Mouse (Mus musculus) heart, embryonic 11.5 days (tissue): ENCODE measurements around the gene Chka. TPM values are rescaled to one million over a fixed set of nuclear protein-coding genes. Genes with fewer than 3 reads are reported as not detected.

Experiments
- ATAC-seq: fragments of 200-750 bp; cut with Nextera tagmentation; replicated peaks from 2 replicates; pipeline ENCODE4 v1.8.0; 2017; ENCODE audit warnings: moderate library complexity; ENCODE audit not compliant: insufficient number of reproducible peaks, low FRiP score, low TSS enrichment
- H3K27ac ChIP-seq: fragments of 300-500 bp; sonication (generic); 2 replicates; pipeline ENCODE4 v1.5.1; 2014; ENCODE audit warnings: mild to moderate bottlenecking, low read depth, low read length
- H3K27me3 ChIP-seq: fragments of 300-500 bp; sonication (generic); 2 replicates; pipeline ENCODE4 v1.6.1; 2014; ENCODE audit warnings: mild to moderate bottlenecking, low read length, mixed read lengths; ENCODE audit not compliant: control insufficient read depth, insufficient read depth
- H3K36me3 ChIP-seq: fragments of 300-500 bp; sonication (generic); 2 replicates; pipeline ENCODE4 v1.6.1; 2014; ENCODE audit warnings: mild to moderate bottlenecking, low read length, moderate library complexity, mixed read lengths; ENCODE audit not compliant: control insufficient read depth, insufficient read depth
- H3K4me1 ChIP-seq: fragments of 300-500 bp; sonication (generic); 2 replicates; pipeline ENCODE4 v1.6.1; 2014; ENCODE audit warnings: low read length; ENCODE audit not compliant: control insufficient read depth, insufficient read depth
- H3K4me2 ChIP-seq: fragments of 300-500 bp; sonication (generic); 2 replicates; pipeline ENCODE4 v1.6.1; 2014; ENCODE audit warnings: mild to moderate bottlenecking, moderate library complexity
- H3K4me3 ChIP-seq: fragments of 300-500 bp; sonication (generic); 2 replicates; pipeline ENCODE4 v1.5.1; 2014; ENCODE audit warnings: low read depth, low read length
- H3K9ac ChIP-seq: fragments of 300-500 bp; sonication (generic); 2 replicates; pipeline ENCODE4 v1.6.1; 2014; ENCODE audit warnings: mild to moderate bottlenecking, low read depth, low read length, moderate library complexity
- H3K9me3 ChIP-seq: fragments of 300-500 bp; sonication (generic); replicated peaks from 2 replicates; pipeline ENCODE4 v1.6.1; 2016; ENCODE audit warnings: low read length; ENCODE audit not compliant: control insufficient read depth
- WGBS: fragments of 180-500 bp; shearing (Covaris S2); extraction: QIAGEN DNeasy Blood & Tissue Kit; methylation state at CpG from one replicate; pipeline ENCODE4 v1.1.7; 2014; ENCODE audit not compliant: insufficient replicate concordance; 5-methylcytosine and 5-hydroxymethylcytosine counted together
- polyA plus RNA-seq: library from polyadenylated mRNA; unstranded; fragments of >200 nt; fragmentation: Nextera tagmentation; extraction: Ambion mirVana; gene quantifications from 2 replicates; pipeline ENCODE4 v1.2.1, GENCODE M21; 2014

Gene Chka
- polyA plus RNA-seq = 26.6 and 27.9 TPM in 2 replicates

- Histone ChIP-seq H3K36me3 (no peaks in the 10 kb centered on the region), H3K9me3 (no peaks in the 10 kb centered on the region), H3K4me1 (peaks cover 20% of the 10 kb centered on the region), H3K4me2 (peak within 1 kb of the TSS; percentile 82), H3K4me3 (peak within 1 kb of the TSS; percentile 76), H3K27ac (peak within 1 kb of the TSS; percentile 98), H3K9ac (peak within 1 kb of the TSS; percentile 82), H3K27me3 (no peaks in the 10 kb centered on the region)
- 0% methylated on average over 52 of the region's 54 CpGs for WGBS
- ATAC-seq = peak; percentile 96
Observed at GRCm38 (mm10) chr19:3851502-3851962, at the start of gene Chka. Gene Chka, plus strand, starts transcription at chr19:3851773.

- Histone ChIP-seq H3K27me3 (no peaks in the 10 kb centered on the region), H3K4me1 (no peaks in the 10 kb centered on the region), H3K9ac (no peak overlapping the region), H3K4me2 (no peak overlapping the region), H3K27ac (no peak overlapping the region), H3K9me3 (no peaks in the 10 kb centered on the region), H3K36me3 (peaks cover 22% of the 10 kb centered on the region), H3K4me3 (no peak overlapping the region)
- WGBS = 88% methylated on average over 7 of the region's 7 CpGs
- ATAC-seq = no peak
Observed at GRCm38 (mm10) chr19:3805526-3805925, 46.0 kb upstream of the Chka start.

- Histone ChIP-seq H3K9ac (no peak overlapping the region), H3K9me3 (no peaks in the 10 kb centered on the region), H3K27me3 (no peaks in the 10 kb centered on the region), H3K36me3 (peaks cover 26% of the 10 kb centered on the region), H3K4me1 (no peaks in the 10 kb centered on the region), H3K27ac (no peak overlapping the region), H3K4me3 (no peak overlapping the region), H3K4me2 (no peak overlapping the region)
- no peak for ATAC-seq
- WGBS = 89% methylated on average over 10 of the region's 10 CpGs
Observed at GRCm38 (mm10) chr19:3810536-3811233, 40.9 kb upstream of the Chka start.

- H3K4me3 ChIP-seq = no peak overlapping the region
- H3K9ac ChIP-seq = no peak overlapping the region
- no peaks in the 10 kb centered on the region for H3K9me3 ChIP-seq
- WGBS = 88% methylated on average over 10 of the region's 10 CpGs
- H3K36me3 ChIP-seq = peaks cover 18% of the 10 kb centered on the region
- H3K27ac ChIP-seq = no peak overlapping the region
- H3K4me1 ChIP-seq = no peaks in the 10 kb centered on the region; the same call in 1 of the 2 replicates
- no peaks in the 10 kb centered on the region for H3K27me3 ChIP-seq
- ATAC-seq = no peak
- no peak overlapping the region for H3K4me2 ChIP-seq
Observed at GRCm38 (mm10) chr19:3814461-3814860, 37.1 kb upstream of the Chka start.

GRCm38 (mm10) chr19:3815824-3816223 lies 35.7 kb upstream of the Chka start:
- WGBS = 87% methylated on average over 12 of the region's 12 CpGs
- no peak overlapping the region for H3K27ac ChIP-seq
- H3K4me2 ChIP-seq = no peak overlapping the region
- peaks cover 10% of the 10 kb centered on the region for H3K36me3 ChIP-seq
- no peaks in the 10 kb centered on the region for H3K27me3 ChIP-seq
- no peak overlapping the region for H3K4me3 ChIP-seq
- no peaks in the 10 kb centered on the region; the same call in 1 of the 2 replicates for H3K4me1 ChIP-seq
- no peak overlapping the region for H3K9ac ChIP-seq
- H3K9me3 ChIP-seq = no peaks in the 10 kb centered on the region
- ATAC-seq = no peak

GRCm38 (mm10) chr19:3819080-3819479 lies 32.5 kb upstream of the Chka start:
- no peak overlapping the region for H3K27ac ChIP-seq
- 69% methylated on average over 2 of the region's 2 CpGs for WGBS
- H3K9ac ChIP-seq = no peak overlapping the region
- ATAC-seq = no peak
- no peaks in the 10 kb centered on the region for H3K27me3 ChIP-seq
- H3K36me3 ChIP-seq = peaks cover 8% of the 10 kb centered on the region
- no peaks in the 10 kb centered on the region; the same call in 1 of the 2 replicates for H3K4me1 ChIP-seq
- no peak overlapping the region for H3K4me2 ChIP-seq
- H3K9me3 ChIP-seq = no peaks in the 10 kb centered on the region
- no peak overlapping the region for H3K4me3 ChIP-seq

GRCm38 (mm10) chr19:3819899-3820444 lies 31.6 kb upstream of the Chka start:
- 55% methylated on average over 2 of the region's 2 CpGs for WGBS

GRCm38 (mm10) chr19:3825044-3825443 lies 26.5 kb upstream of the Chka start:
- no peak for ATAC-seq
- Histone ChIP-seq H3K9me3 (no peaks in the 10 kb centered on the region), H3K4me3 (no peak overlapping the region), H3K4me1 (no peaks in the 10 kb centered on the region), H3K27me3 (no peaks in the 10 kb centered on the region), H3K36me3 (no peaks in the 10 kb centered on the region), H3K4me2 (no peak overlapping the region), H3K9ac (no peak overlapping the region), H3K27ac (no peak overlapping the region)

More at GRCm38 (mm10) chr19:3819899-3820444, 31.6 kb upstream of the Chka start:
- Histone ChIP-seq H3K9ac (no peak overlapping the region), H3K9me3 (no peaks in the 10 kb centered on the region), H3K4me2 (no peak overlapping the region), H3K27ac (no peak overlapping the region), H3K4me3 (no peak overlapping the region), H3K36me3 (peaks cover 4% of the 10 kb centered on the region), H3K27me3 (no peaks in the 10 kb centered on the region), H3K4me1 (no peaks in the 10 kb centered on the region; the same call in 1 of the 2 replicates)
- no peak for ATAC-seq
